Comparison of ENCODE assay signal across 20 mouse cellular contexts in the genomic region with DNA sequence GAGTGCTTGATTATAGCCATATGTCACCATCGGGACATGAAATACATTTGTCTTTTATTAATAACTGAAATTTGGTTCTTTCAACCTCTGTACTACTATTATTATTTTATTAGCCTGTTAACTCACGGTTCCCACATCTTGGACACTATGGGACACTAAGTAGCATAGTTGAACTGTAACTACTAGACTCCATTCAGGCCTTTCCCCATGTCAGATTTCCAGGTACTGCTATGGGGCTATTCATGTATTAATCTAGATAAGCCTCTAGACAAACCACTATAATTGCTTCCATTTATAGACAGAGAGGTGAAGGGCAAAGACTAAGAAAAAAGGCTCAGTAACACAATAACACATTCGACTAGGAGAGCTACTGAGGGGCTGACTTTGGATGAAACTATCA.
"Had no signal": no experiment of that assay in that cellular context is flagged by ENCODE, and none has a peak within 500 bp of the region (broad histone marks: within the 10 kb centered on the region; RNA-seq: fewer than 3 reads in every experiment).

No protein-coding gene starts in this region.

- H3K4me1 ChIP-seq: hindbrain, embryonic 10.5 days; hindbrain, embryonic 13.5 days; hindbrain, embryonic 15.5 days; limb, embryonic 10.5 days; limb, embryonic 12.5 days had no signal

- H3K36me3 ChIP-seq: heart, embryonic 10.5 days; heart, embryonic 12.5 days; hindbrain, embryonic 10.5 days; hindbrain, embryonic 13.5 days; hindbrain, embryonic 15.5 days; limb, embryonic 10.5 days; limb, embryonic 12.5 days had no signal

- H3K27ac ChIP-seq: gastrocnemius, adult 2 months; heart, embryonic 10.5 days; hindbrain, embryonic 10.5 days; hindbrain, embryonic 13.5 days; hindbrain, embryonic 15.5 days; hindbrain, postnatal 0 days; layer of hippocampus, adult 2 months; limb, embryonic 10.5 days; limb, embryonic 12.5 days; liver, embryonic 12.5 days; liver, embryonic 15.5 days had no signal

- ATAC-seq: hindbrain, postnatal 0 days; liver, embryonic 12.5 days had no signal

- DNase-seq: gastrocnemius, adult 2 months; gastrocnemius, postnatal 10 days; gastrocnemius, postnatal 25 days; kidney, postnatal 10 days; kidney, postnatal 25 days; kidney, postnatal 4 days; layer of hippocampus, adult 9-11 months; layer of hippocampus, postnatal 36 days; liver had no signal

- H3K4me2 ChIP-seq: heart, embryonic 12.5 days; hindbrain, embryonic 13.5 days; hindbrain, embryonic 15.5 days; limb, embryonic 12.5 days; liver, embryonic 12.5 days; liver, embryonic 15.5 days had no signal

- H3K9me3 ChIP-seq: heart, embryonic 10.5 days; heart, embryonic 12.5 days; hindbrain, embryonic 10.5 days; hindbrain, embryonic 13.5 days; hindbrain, embryonic 15.5 days; limb, embryonic 10.5 days; limb, embryonic 12.5 days; liver, embryonic 12.5 days; liver, embryonic 15.5 days had no signal

- H3K9ac ChIP-seq: heart, embryonic 12.5 days; hindbrain, embryonic 13.5 days; hindbrain, embryonic 15.5 days; limb, embryonic 12.5 days; liver, embryonic 12.5 days; liver, embryonic 15.5 days had no signal

- H3K4me3 ChIP-seq: gastrocnemius, adult 2 months; heart, embryonic 10.5 days; heart, embryonic 12.5 days; hindbrain, embryonic 10.5 days; hindbrain, embryonic 13.5 days; hindbrain, embryonic 15.5 days; layer of hippocampus, adult 2 months; limb, embryonic 10.5 days; limb, embryonic 12.5 days; liver, embryonic 12.5 days; liver, embryonic 15.5 days had no signal

- H3K27me3 ChIP-seq: heart, embryonic 12.5 days; hindbrain, embryonic 13.5 days; hindbrain, embryonic 15.5 days; limb, embryonic 12.5 days; liver, embryonic 12.5 days; liver, embryonic 15.5 days had no signal
